Mouse (Mus musculus): Measurements from ENCODE around the gene Crtam.

The Crtam gene

DNA sequence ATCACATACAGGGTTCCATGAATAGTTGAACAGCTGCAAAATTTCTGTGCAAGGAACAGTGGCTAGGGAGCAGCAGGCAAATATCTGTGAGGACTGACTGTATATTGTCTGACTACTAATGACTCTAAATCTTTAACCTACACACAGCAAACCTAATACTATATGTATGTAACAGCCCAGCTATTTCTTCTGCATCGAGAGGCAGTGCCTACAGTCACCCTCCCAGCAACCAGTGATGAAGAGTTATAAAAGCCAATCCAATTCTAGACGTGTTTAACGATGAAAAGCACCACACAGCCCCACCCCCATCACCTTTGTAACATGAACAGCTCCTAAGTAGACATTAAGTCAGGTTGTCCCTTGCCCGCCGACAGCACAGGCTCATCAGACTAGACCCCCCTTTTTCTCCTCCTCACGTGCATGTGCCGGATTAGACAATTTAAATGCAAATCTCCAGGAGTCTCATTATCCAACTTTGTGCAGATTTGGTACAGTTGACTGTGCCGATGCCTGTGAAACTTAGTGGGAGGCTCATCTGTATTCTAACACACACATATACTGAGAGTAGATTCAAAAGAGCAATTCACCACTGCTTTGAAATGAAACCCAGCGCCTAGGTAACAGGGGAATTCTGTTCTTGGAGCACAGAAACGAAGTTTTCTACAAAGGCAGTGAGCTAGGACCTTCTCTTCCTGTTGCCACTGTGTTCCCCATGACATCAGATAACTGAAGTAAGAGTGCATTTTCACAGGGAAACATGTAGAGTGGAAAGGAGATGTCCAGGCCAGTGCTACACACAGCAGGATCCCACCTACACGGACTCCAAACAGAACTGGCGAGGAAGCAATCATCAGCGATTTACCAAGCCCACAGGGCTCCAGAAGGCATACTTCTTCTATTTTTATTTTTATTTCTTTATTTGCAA is 7.3 kb upstream of the Crtam start:
- in situ Hi-C loops (cut with MboI, MseI) = no loop called here

DNA sequence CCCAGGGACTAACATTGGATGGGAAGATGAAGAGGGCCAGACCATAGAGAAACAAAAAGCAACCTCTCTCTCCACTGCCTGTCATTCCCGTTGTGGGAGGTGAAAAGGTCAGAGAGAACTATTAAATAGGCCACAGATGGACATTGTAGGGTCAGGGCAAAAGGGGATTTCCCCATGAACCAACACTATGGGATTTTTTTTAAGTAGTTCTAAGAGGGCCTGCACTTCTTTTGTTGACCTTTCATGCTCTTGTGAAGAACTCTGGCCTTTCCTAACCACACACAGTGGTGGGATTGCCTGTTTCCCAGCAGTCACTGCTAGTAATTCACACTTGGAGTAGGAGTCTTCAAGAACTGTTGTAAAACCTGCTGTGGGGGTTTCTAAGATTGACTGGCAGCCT is 3.4 kb upstream of the Crtam start:
- in situ Hi-C loops (cut with MboI, MseI) = no loop called here

DNA sequence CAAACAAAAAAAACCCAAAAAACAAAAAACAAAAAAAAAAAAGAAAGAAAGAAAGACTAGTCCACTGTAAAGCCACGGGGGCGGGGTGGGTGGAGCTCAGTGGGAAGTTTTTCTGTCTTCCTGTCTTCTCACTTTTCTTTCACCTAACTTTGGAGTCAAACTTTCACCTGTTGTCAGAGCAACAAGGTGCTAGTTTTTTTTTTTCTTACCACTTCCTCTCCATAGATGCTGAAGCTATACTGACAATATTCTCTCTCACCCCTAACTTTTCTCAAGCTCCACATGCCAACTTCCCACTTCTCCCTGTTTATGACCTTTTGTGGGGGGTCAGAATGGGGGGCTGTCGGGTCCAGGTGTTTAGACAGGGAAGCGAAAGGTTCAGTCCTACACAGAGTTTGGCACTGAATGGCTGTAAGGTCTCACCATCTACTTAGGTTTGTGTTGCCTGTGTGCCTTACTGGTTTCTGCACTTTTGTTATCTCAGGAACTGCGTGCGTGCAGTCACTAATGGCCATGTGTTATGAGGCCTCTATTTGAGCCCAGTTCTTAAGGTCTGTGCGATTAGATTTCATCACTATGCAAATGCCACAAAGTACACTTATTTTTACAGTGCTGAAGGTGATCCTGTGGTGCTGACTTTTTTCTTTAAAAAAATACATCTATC is 7.2 kb downstream of the Crtam start:
- in situ Hi-C loops (cut with MboI, MseI) = no loop called here

DNA sequence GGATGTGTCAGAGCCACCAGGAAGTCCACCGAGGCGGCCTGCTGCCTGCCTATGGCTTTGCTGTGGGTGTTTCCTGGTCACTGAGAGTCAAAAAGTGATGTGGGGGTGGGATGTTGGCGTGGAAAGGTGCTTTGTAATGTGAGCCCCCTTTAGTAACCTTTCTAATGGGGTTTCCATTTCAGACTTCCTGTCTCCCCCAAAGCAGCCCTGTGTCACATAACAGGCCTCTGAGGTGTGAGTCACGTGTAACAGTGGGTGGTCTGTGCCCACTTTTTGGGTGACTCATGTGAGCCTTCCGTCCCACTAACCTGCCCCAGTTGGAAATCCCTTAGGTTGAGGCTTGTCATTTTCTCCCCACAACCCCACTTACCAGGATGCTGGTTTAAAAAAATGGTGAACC is 10.4 kb downstream of the Crtam start:
- in situ Hi-C loops (cut with MboI, MseI) = loop anchor here (5.0 kb wide), 3 partner anchors 33 to 198 kb away; no protein-coding TSS in a partner anchor

DNA sequence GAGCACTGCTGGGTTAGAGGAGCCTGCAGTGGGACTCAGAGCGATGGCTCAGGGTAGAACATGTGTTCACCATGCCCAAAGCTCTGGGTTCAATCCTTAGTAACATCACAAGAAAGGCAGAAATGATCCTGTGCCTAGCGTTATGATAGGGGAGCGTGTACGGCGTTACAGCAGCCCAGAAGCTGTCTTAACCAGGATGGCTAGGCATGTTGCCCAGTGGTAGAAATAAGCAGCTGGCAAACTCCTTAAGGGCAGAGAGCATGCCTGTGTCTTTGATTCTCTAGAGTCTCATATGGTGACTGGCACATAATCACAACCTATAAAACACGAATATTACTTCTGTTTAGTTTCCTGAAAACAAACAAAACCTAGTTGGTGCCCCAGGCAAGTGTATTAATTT is 12.9 kb downstream of the Crtam start:
- in situ Hi-C loops (cut with MboI, MseI) = loop anchor here (5.0 kb wide), 3 partner anchors 36 to 201 kb away; no protein-coding TSS in a partner anchor

DNA sequence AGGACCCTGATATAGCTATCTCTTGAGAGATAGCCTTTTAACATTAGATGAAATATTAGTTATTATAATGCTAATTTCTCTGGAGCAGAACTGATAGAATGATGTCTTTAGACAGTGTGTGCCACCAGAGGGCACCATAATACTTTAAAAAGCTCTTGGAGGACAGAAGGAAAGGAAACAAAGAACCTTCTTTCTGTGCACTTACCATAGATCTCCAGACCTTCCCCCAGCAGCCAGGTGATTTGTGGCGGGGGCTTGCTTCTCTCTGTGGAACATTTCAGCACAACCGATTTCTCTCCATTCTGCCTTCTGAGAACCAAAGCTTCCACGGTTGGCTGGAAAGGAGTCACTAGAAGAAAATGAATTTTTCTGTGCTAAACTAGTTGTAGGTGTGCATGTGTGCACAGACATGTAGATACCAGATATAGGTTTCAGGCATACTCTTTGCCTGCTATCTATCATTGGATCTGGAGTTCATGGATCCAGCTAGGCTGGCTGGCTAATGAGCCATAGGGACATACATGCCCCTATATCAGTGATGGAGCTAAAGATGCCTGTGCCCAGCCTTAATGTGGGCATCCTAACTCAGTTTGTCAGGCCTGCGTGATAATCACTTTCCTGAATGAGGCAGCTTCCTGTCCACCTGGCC is 14.4 kb downstream of the Crtam start:
- in situ Hi-C loops (cut with MboI, MseI) = loop anchor here (5.0 kb wide), 3 partner anchors 37 to 202 kb away; no protein-coding TSS in a partner anchor

DNA sequence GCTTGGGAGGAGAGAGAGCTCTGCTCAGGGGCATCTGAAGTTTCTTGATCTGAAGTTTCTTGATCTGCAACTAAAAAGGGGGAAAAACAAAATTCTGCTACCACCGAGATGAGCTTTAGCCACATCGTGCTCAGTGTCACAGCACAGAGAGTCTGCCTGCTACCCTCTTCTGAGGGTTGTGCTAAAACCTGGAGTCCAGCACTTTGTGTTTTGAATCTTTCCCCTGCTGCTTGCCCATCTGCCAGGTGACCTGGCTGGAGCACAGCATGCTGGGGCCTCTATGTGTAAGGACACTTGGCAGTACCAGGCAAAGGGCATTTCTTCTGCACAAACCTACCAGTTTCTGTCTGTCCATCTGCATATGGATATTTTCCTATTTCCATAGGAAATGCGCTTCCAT is 20.1 kb downstream of the Crtam start:
- in situ Hi-C loops (cut with MboI, MseI) = no loop called here

DNA sequence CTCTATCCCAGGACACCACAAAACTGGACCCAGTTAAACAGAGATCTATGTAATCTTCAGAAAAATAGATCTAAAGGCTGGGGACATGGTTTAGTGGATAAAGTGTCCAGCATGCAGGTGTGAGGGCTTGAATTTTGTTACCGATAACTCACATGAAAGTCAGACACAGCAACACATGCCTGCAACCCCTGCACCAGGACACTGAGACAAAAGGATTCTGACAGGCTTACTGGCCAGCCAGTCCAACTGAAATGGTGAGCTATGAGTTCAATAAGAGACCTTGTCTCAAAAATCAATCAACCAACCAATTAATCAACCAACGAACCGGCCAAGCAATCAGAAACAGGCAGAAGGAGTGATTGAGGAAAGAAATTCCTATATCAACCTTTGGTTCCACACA is 20.7 kb downstream of the Crtam start:
- in situ Hi-C loops (cut with MboI, MseI) = no loop called here

DNA sequence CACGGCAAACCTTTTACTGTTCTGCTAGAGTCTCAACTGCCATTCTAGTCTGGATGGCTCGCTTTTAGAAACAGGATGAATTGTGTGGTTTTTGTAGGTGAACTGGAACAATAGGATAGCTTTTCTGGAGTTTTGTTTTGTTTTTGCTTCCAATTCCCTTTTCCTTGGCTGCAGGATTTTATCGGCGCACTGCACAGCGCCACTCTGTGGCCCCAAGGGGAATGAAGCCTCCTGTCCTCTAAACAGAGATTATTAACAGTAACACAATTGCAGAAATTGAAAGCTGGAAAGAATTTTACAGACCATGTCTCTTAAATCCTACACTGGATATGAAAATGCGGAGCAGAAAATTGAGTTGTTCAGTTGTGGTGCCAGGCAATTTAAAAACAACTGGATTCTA is 21.9 kb downstream of the Crtam start:
- in situ Hi-C loops (cut with MboI, MseI) = no loop called here

DNA sequence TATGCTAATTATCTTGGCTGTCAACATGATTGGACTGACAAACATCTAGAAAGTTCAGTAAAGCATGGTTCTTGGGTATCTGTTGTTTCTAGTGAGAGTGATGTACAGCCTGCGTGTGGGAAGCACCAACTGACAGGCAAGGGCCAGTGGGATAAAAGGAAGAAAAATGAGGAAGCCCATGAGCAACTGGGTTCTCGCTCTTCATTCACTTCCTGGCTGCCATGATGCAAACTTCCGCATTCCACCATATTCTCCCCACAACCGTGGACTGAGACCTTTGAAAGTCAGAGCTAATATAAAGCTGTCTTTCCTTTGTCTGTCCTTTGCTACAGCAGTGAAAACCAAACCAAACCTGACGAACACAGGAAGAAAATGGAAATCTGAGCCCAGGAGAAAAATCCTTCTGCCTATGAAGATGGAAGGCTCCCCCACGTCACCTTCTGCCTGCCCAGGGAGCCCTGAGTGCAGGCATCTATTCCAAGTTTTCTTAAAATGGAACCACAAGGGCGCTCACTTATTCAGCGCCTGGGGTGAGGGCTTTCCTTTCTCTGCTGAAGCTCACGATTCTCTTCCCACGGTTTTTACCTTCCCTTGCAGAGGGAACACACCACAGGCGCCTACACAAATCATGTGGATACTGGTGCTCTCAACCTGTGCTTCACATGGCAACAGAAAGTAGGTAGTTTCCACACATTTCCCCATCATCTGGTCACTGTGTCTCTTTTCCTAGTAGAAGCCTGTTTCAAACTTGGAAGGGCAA is 30.2 kb downstream of the Crtam start:
- in situ Hi-C loops (cut with MboI, MseI) = loop anchor here in 1 of 2 experiments (10.0 kb wide), 1 partner anchor 129 kb away; no protein-coding TSS in a partner anchor

DNA sequence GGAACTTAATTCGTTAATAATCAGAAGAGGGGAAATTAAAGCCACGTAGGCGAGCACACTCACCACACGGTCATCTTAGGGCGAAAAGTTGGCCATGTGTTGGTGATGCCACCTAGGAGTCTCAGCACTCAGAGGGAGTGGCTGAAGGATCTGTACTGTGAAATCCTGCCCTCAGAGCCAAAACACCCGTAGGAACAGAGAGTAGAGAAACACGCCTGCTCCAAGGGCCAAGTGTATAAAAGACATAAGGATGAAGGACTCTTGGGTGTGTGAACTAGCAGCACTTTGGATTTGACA is 40.1 kb downstream of the Crtam start:
- in situ Hi-C loops (cut with MboI, MseI) = no loop called here

DNA sequence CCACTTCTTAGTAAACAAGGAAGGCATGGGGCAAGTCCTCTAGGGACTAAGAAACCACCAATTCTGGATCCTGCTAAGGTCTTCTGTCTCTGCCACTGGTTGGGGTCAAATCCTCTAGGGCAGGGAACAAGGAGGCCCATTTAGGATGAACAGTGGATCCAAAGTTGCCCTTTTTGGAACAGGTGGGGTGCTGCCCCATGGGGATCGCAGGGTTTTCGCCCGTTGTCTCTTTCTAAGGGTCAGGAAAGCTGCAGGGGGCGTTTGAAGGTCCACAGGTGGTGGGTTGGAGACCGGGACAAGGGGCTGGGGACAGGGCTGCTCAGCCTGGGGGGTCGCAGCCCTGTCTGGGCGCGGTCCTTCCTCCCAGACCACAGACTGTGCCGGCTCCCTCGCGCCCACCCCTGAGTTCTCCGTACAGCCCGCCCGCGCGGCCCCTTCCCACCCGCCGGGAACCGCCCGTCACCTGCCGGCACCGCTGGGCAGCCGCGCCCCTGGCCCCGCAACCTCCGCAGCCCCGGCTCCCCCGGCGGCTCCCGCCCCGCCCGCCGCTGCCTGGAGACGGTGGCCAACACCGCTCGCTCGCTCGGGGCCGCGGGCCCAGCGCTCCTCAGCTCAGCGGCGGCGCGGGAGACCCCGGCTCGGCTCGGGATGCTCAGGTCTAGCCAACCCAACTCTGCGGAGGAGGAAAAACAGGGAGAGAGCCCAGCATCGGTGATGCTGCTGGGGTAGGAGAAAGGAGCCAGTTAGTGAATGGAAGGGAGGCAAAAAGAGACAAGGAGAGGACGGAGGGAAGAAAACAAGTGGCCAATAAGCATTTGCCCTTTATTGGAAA is 40.6 kb downstream of the Crtam start, which contains the start of gene Jhy:
Gene Jhy (minus strand): TSS at position 533 of the 832 bp plus-strand sequence.
- in situ Hi-C loops (cut with MboI, MseI) = no loop called here

DNA sequence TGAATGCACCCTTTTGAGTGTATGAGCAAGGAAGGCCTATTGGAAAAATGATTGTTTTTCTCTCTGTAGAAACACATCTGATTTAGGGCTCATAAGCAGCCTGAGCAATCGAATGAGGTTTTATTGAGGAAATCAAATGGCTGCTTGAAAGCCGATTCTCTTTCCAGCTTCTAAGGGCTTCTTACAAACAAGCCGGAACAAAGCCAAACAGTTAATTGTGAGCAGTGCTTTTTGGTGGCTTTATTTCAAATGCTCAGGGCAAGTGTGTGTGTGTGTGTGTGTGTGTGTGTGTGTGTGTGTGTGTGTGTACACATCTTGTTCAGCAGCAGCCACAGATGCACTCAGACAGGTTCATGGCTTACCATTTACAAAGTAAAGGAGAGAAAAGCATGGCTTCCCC is 43.0 kb downstream of the Crtam start:
- in situ Hi-C loops (cut with MboI, MseI) = no loop called here

DNA sequence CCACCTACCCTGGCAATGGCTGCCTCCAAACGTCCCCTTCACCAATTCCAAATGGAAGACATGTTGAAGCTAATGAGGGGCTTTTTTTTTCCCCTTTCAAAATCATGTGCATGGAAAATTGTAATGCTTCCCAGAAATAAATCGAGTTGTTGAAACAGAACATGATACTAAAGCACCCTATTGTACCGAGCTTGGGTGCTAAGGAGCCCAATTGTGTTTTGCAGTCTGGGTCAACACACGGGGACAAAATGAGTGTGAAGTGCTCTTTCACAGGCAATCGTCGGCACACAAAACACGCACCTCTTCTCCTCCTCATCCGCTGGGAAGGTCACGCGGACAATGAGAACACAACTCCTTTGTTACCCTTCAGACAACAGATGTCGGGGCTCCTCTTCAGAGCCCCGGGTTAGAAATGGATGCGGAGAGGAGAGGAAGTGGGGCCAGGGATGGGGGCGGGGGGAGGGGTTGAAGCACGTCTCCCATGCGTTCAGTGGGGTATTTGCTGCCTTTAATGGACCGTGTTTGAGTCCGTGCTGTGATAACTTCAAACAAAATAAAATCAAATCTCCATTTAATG is 55.3 kb downstream of the Crtam start:
- in situ Hi-C loops (cut with MboI, MseI) = no loop called here

DNA sequence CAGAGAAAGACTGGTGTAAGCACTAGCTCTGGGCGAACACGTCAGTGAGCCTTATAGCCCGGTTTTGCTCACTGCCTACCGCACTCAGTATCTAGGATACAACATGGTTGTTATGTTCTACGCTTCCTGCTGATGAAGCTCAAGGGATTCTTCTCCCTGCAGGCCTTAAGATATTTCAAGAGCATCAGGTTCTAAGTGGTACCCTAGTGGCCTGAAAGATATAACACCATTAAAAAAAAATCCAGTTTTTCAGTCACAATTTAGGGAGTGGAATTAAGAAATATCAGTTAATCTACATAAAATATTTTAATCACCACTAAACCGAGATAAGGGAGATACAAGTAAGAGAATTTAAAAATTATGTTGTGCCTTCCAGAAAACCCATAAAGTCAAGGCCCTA is 56.0 kb downstream of the Crtam start:
- in situ Hi-C loops (cut with MboI, MseI) = no loop called here

DNA sequence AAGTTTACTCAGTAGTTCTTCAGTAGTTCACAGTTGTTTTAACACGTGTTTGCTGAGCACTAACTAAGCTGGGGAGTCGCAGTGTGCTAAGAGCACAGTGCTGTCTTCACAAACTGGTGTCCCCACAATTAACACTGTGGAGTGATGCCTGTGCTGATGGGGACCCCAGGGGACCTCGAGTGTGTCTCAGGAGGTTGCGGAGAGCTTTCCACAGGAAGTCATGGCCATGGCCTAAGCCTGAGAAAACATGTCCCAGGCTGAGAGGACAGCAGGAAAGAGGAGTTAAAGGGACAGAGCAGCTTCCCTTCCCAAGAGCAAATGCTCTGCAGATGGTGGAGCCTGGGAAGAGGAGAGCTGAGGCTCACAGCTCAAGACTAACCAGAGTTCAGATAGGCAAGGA is 57.3 kb downstream of the Crtam start:
- in situ Hi-C loops (cut with MboI, MseI) = no loop called here

DNA sequence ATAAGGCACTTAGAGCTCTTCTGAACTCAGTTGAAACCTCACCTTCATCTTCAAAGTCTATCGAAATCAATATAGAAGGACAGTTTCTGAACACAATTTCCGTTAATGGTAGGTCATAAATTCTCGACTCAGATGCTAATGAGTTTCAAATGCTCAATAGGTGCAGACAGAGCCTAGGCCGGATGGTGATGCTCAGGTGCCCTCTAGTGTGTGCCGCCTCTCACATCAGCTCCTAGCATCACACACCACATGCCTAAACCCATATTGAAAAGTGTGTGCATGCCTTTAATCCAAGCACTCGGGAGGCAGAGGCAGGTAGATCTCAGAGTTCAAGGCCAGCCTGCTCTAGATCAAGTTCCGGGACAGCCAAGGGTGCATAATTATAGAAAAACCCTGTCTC is 67.0 kb downstream of the Crtam start:
- in situ Hi-C loops (cut with MboI, MseI) = loop anchor here in 1 of 2 experiments (5.0 kb wide), 1 partner anchor 100 kb away; no protein-coding TSS in a partner anchor

DNA sequence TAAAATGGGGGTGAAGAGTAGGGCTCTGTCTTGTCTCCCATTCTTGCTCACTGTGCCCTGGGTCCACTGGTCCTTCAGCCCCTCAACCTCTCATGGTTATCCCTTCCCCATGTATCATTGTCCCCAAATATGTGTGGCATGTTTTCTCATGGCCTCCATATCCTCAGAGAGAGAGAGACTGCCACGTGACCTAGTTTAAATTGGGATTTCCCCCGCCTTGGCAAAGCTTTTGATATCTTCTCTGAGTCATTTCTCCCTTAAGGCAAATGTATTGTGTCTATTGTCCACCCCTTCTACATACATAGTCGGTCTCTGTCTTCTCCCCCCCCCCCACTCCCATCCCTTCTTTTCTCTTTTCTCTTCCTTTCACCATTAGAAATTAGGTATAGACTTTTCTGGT is 71.1 kb downstream of the Crtam start:
- in situ Hi-C loops (cut with MboI, MseI) = no loop called here

DNA sequence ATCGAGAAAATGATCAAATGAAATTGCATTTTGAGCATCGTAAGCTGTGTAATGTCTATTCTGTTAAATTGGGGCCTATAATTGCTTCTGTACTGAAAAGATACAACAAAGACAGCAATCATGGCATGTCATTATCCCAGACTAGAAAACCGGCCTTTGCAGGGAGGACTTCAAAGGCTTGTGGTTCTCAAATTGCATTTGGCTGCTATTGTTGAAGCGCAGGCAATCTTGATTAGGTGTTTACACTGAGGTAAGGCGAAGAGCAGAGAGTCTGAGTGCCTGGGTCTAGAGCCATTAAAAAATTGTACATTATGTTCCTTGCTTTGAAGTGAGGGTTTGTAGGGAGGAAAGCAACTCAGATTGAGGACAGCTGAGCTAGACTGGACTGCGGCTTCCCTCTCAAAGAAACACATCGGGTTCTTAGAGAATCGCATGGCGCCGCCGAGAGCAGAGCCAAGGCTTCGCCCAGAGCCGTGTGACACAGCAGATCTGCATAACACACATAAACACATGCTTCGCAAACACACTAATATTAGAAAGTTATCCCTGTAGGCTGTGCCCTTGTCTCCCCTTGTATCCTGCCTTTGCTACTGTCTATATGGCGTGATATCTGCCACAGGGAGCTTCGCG is 77.0 kb downstream of the Crtam start:
- in situ Hi-C loops (cut with MboI, MseI) = no loop called here
